Mouse (Mus musculus) cerebellum, adult 2 months (tissue): ENCODE measurements around the gene Meis1.

Source experiments
- CTCF ChIP-seq: fragments of 200-500 bp; IDR thresholded peaks from 2 replicates; pipeline ENCODE4 v1.5.1; 2011; ENCODE audit warnings: low read depth, mild to moderate bottlenecking, control low read depth, low read length, moderate library complexity, borderline replicate concordance; ENCODE audit not compliant: insufficient read depth
- POLR2A ChIP-seq: fragments of 200-500 bp; IDR thresholded peaks from 2 replicates; pipeline ENCODE4 v1.6.1; 2011; ENCODE audit warnings: low read length, control low read depth, borderline replicate concordance; ENCODE audit not compliant: insufficient read depth

DNA sequence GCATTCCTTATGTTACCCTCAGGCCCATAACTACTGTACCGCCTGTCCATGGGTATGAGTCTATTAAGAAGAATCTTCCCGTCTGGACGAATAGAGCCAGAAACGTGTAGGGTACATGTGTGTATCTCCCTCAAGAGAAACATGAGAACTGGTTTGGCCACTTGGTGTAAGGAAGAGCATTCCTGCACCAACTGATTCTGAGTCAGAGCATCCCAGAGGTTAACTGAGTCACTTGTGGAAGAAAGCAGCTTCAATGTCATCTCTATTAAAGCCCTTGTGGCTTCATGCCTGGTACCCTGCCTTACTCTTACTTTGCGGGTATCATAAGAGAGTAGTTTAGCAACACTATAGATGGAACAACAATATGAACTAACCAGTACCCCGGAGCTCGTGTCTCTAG is 64.9 kb downstream of the Meis1 start:
- TF ChIP-seq CTCF (no peak), POLR2A (no peak)
